Mouse (Mus musculus) T-cell, adult 2 months (primary cell): ENCODE data around the gene Usp25.

Source experiments
- DNase-seq: peaks from one replicate; pipeline ENCODE4 v3.0.0; 2022; ENCODE audit warnings: low spot score

Usp25 gene

DNA sequence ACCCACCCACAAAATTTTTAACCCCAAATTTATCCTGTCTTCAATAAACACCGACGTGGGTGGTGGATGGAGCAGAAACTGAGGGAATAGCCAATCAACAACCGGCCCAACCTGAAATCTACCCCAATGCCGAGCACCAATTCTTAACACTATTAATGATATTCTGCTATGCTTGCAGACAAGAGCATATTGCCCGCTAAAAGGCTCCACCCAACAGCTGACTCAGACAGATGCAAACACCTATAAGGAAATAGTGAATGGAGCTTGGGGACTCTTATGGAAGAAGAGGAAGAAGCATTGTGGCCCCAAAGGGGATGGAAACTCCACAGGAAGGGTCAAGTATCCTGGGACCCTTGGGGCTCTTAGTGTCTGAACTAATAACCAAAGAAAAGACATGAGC is 133.3 kb downstream of the Usp25 start:
- DNase-seq: no peak

DNA sequence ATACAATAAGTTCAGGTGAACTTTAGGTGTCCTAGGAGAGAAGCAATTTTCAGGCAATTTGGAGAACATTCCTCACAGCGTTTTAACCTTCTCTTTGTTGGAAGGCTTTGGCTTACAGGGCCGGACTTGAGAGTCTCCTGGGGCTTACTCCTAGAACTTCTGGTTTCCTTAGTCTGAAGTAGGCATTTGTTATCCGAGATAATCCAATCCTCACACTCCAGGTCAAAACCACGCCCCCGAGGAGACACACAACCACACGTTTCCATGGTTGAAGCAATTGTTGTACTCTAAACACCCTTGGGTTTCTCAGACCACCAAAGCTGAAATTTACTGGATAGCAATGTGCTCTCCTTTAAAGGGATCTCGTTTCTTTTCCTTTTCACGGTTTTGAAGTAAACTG is 136.8 kb downstream of the Usp25 start:
- DNase-seq: no peak

DNA sequence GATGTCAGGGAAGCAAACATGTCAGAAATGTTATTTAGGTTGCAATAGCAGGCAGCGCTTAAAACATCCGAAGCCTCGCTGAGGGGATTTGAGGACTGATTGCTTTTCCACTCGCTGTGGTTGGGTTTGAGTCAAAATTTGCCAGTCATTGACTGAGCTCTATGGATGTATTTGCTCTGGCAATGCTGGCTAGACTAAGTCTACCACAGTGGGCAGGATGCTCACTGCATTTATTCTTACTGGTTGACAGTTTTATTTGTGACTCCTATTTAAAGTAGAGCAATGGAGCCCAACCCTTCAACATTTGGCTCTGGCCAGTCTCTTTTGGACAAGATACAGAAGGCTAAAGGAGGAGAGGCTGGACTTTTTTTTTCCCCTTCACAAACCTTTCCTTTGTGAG is 137.4 kb downstream of the Usp25 start:
- DNase-seq: no peak

DNA sequence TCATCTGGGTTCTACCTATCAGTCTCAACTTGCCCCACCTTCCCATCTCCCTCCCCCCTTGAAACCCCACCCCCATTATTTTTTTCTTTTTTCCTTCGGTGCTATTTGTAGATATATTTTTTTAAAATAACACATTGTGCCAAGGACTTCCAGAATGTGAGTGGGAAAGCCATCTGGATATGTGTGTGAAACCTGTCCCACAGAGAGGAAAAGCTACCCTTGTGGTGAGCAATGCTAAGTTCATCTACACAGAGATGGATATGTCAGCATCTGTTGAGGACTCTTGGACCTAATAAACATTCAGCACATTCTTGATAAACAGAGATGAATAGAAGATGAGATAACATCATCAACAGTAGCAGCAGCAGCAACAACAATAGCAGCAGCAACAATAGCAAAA is 138.8 kb downstream of the Usp25 start:
- DNase-seq: no peak

DNA sequence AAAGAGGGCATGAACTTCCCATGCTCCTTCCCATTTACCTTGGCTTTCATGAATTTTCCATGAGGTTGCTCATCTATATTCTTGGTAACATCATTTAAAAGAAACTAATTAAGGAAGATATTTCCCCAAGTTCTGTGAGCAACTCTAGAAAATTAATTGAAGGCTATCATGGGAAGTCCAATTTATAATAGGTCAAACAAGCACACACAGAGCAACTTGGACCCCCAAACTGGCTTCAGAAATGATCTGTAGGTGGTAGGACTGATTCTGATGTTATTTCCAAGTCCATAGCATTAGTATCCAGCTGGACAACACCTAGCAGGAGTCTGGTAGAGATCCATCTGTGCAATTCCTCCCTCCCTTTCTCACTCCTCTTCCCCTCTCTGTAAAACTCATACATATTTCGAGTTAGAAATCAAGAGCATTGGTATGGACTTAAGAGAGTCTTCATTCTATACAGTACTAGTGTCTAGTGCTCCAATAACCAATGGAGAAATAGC is 139.8 kb downstream of the Usp25 start:
- DNase-seq: no peak

DNA sequence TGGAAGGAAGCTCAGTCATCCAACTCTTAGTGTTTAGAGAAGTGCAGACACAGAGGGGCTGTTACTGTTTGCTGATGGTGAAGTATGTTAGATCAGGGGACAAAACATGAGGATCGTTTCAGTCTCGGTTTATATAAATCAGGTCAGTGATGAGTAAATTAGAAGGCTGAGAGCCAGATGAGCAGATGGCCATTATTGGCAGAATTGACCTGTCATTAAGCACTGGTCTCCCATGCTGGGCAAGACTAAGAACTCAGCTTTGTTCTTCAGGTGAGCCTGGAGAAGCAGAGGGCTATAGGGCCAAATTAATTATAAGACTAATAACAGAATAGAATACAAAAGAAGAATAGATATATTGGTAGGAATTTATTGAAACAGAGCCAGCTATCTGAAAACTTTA is 140.3 kb downstream of the Usp25 start:
- DNase-seq: no peak

DNA sequence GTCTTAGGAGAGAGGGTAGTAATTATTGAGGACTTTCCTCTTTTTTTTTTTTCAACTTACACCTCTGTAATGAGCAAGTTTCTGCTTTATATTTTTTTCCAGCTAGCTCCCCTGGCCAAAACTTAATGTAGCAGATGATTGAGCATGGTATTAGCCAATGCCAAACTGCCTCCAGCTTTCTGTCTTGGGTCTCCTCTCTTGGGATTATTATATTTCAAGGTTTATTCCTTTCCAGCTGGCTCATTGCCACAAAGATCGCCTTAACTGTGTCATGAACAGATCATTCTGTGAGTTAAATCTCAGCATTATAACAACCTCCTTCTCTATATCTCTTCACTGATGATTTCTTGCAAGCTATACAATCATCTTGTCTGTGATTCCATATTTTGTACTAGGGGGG is 141.3 kb downstream of the Usp25 start:
- no peak for DNase-seq
